ENCODE assay signal across 15 mouse cellular contexts in genomic region chr12:79609399-79610010, GRCm38 (mm10).
A peak's percentile ranks its signal among the peaks of the same experiment; 100 is the strongest.
DNase-seq lines count a peak whose midpoint lies in the region; ATAC-seq and TF ChIP-seq lines count a peak whose summit lies in the region.
"Had no signal": no experiment of that assay in that cellular context is flagged by ENCODE, and none has a peak within 500 bp of the region (broad histone marks: within the 10 kb centered on the region; RNA-seq: fewer than 3 reads in every experiment).

No protein-coding gene starts in this region.

- H3K4me2 ChIP-seq in forebrain, embryonic 11.5 days (ENCODE audit: low read depth, low read length, severe bottlenecking), result no peak overlapping the region
- H3K4me2 ChIP-seq in forebrain, postnatal 0 days (ENCODE audit: low read depth), result no peak overlapping the region
- no peak overlapping the region for H3K4me2 ChIP-seq in midbrain, embryonic 15.5 days
- H3K4me2 ChIP-seq in midbrain, postnatal 0 days (ENCODE audit: low read depth, low read length, poor library complexity, severe bottlenecking), result no peak overlapping the region
- H3K4me2 ChIP-seq: limb, embryonic 12.5 days had no signal

- H3K4me1 ChIP-seq in forebrain, embryonic 11.5 days (replicated peaks; ENCODE audit: control insufficient read depth, insufficient read depth, low read length), result peaks cover 26% of the 10 kb centered on the region
- H3K4me1 ChIP-seq in forebrain, postnatal 0 days (ENCODE audit: insufficient read depth), result no peaks in the 10 kb centered on the region; the same call in 1 of the 2 replicates
- H3K4me1 ChIP-seq in midbrain, embryonic 10.5 days, result peaks cover 57% of the 10 kb centered on the region
- H3K4me1 ChIP-seq in midbrain, embryonic 15.5 days, result peaks cover 7% of the 10 kb centered on the region; the same call in 1 of the 2 replicates
- peaks cover 36% of the 10 kb centered on the region for H3K4me1 ChIP-seq in limb, embryonic 10.5 days
- H3K4me1 ChIP-seq in midbrain, postnatal 0 days (ENCODE audit: insufficient read depth, low read length), result no peaks in the 10 kb centered on the region

- no peaks in the 10 kb centered on the region for H3K36me3 ChIP-seq in forebrain, embryonic 11.5 days (ENCODE audit: control insufficient read depth, insufficient read depth, low read length)
- H3K36me3 ChIP-seq in forebrain, postnatal 0 days (ENCODE audit: insufficient read depth), result no peaks in the 10 kb centered on the region
- no peaks in the 10 kb centered on the region for H3K36me3 ChIP-seq in midbrain, embryonic 10.5 days
- no peaks in the 10 kb centered on the region for H3K36me3 ChIP-seq in midbrain, embryonic 15.5 days (replicated peaks)
- H3K36me3 ChIP-seq in limb, embryonic 10.5 days, result no peaks in the 10 kb centered on the region
- H3K36me3 ChIP-seq in midbrain, postnatal 0 days (ENCODE audit: insufficient read depth, low read length), result no peaks in the 10 kb centered on the region
- H3K36me3 ChIP-seq: limb, embryonic 12.5 days had no signal

- H3K9me3 ChIP-seq in forebrain, embryonic 11.5 days (ENCODE audit: control insufficient read depth, low read length), result no peaks in the 10 kb centered on the region
- no peaks in the 10 kb centered on the region for H3K9me3 ChIP-seq in forebrain, postnatal 0 days (ENCODE audit: low read length)
- H3K9me3 ChIP-seq in midbrain, embryonic 10.5 days (replicated peaks), result no peaks in the 10 kb centered on the region
- H3K9me3 ChIP-seq in midbrain, embryonic 15.5 days, result no peaks in the 10 kb centered on the region
- no peaks in the 10 kb centered on the region for H3K9me3 ChIP-seq in limb, embryonic 10.5 days (replicated peaks)
- no peaks in the 10 kb centered on the region for H3K9me3 ChIP-seq in midbrain, postnatal 0 days (ENCODE audit: low read length)
- H3K9me3 ChIP-seq: limb, embryonic 12.5 days had no signal

- peak; percentile 56 for DNase-seq in forebrain, embryonic 11.5 days (ENCODE audit: low spot score)
- no peak for DNase-seq in forebrain, postnatal 0 days
- peak; percentile 69 for DNase-seq in midbrain, embryonic 10.5 days (ENCODE audit: low spot score)
- no peak for DNase-seq in limb, embryonic 10.5 days (ENCODE audit: low spot score)
- peak; percentile 25 for DNase-seq in midbrain, postnatal 0 days (ENCODE audit: low spot score)
- DNase-seq: cerebellum, adult 2 months; kidney, postnatal 25 days; layer of hippocampus, postnatal 36 days; lung, postnatal 4 days; thymus, adult 18-20 months had no signal

- no peaks in the 10 kb centered on the region for H3K27me3 ChIP-seq in forebrain, embryonic 11.5 days (ENCODE audit: control insufficient read depth, insufficient read depth, low read length)
- no peaks in the 10 kb centered on the region for H3K27me3 ChIP-seq in forebrain, postnatal 0 days (ENCODE audit: insufficient read depth, low read length)
- peaks cover 21% of the 10 kb centered on the region for H3K27me3 ChIP-seq in midbrain, embryonic 10.5 days (ENCODE audit: low read depth, poor library complexity, severe bottlenecking)
- no peaks in the 10 kb centered on the region for H3K27me3 ChIP-seq in midbrain, embryonic 15.5 days (replicated peaks)
- no peaks in the 10 kb centered on the region for H3K27me3 ChIP-seq in limb, embryonic 10.5 days (ENCODE audit: low read depth, poor library complexity, severe bottlenecking)
- no peaks in the 10 kb centered on the region for H3K27me3 ChIP-seq in midbrain, postnatal 0 days (ENCODE audit: insufficient read depth, low read length)
- H3K27me3 ChIP-seq: limb, embryonic 12.5 days had no signal

- no peak for TF ChIP-seq CTCF in forebrain, postnatal 0 days (IDR thresholded peaks at IDR 0.05; ENCODE audit: low read depth)
- TF ChIP-seq CTCF in midbrain, postnatal 0 days (IDR thresholded peaks at IDR 0.05), result no peak

- H3K4me3 ChIP-seq in forebrain, embryonic 11.5 days (ENCODE audit: low read depth, low read length), result no peak overlapping the region
- H3K4me3 ChIP-seq in forebrain, postnatal 0 days (ENCODE audit: low read depth, low read length), result no peak overlapping the region
- no peak overlapping the region for H3K4me3 ChIP-seq in midbrain, embryonic 10.5 days
- no peak overlapping the region for H3K4me3 ChIP-seq in midbrain, embryonic 15.5 days
- H3K4me3 ChIP-seq in limb, embryonic 10.5 days, result no peak overlapping the region
- no peak overlapping the region for H3K4me3 ChIP-seq in midbrain, postnatal 0 days (ENCODE audit: low read depth, low read length)
- H3K4me3 ChIP-seq: limb, embryonic 12.5 days had no signal

- 44% methylated on average over 8 of the region's 8 CpGs for WGBS in forebrain, embryonic 11.5 days
- WGBS in forebrain, postnatal 0 days, result 42% methylated on average over 8 of the region's 8 CpGs
- WGBS in midbrain, embryonic 10.5 days, result 46% methylated on average over 8 of the region's 8 CpGs
- WGBS in midbrain, embryonic 15.5 days, result 27% methylated on average over 8 of the region's 8 CpGs
- 90% methylated on average over 8 of the region's 8 CpGs for WGBS in limb, embryonic 10.5 days
- 41% methylated on average over 8 of the region's 8 CpGs for WGBS in midbrain, postnatal 0 days

- H3K27ac ChIP-seq in forebrain, embryonic 11.5 days (ENCODE audit: low read depth, low read length), result 0 out of 2 replicates have a peak overlapping the region, but pooled peaks have one; percentile 0
- no peak overlapping the region for H3K27ac ChIP-seq in forebrain, postnatal 0 days (ENCODE audit: low read depth, low read length)
- peak overlapping the region; percentile 70 for H3K27ac ChIP-seq in midbrain, embryonic 10.5 days (replicated peaks)
- H3K27ac ChIP-seq in midbrain, embryonic 15.5 days, result no peak overlapping the region
- H3K27ac ChIP-seq in limb, embryonic 10.5 days, result peak overlapping the region; percentile 43; the same call in 1 of the 2 replicates
- H3K27ac ChIP-seq in midbrain, postnatal 0 days (ENCODE audit: low read depth, low read length), result no peak overlapping the region

- ATAC-seq in forebrain, embryonic 11.5 days (replicated peaks; ENCODE audit: low FRiP score), result peak; percentile 76
- no peak for ATAC-seq in forebrain, postnatal 0 days
- no peak for ATAC-seq in midbrain, embryonic 15.5 days (replicated peaks)
- no peak for ATAC-seq in midbrain, postnatal 0 days (ENCODE audit: low FRiP score)
- no peak for ATAC-seq in cerebellum, adult (ENCODE audit: insufficient number of reproducible peaks, low FRiP score, low TSS enrichment)
- no peak for ATAC-seq in frontal cortex, adult (ENCODE audit: low TSS enrichment)
- ATAC-seq: intestine, embryonic 16.5 days had no signal

- no peak overlapping the region for H3K9ac ChIP-seq in forebrain, embryonic 11.5 days (ENCODE audit: low read length)
- H3K9ac ChIP-seq in forebrain, postnatal 0 days, result no peak overlapping the region
- H3K9ac ChIP-seq in midbrain, embryonic 15.5 days, result no peak overlapping the region
- no peak overlapping the region for H3K9ac ChIP-seq in midbrain, postnatal 0 days (replicated peaks; ENCODE audit: low read length, poor library complexity, severe bottlenecking)
- H3K9ac ChIP-seq: limb, embryonic 12.5 days had no signal

Comparison
In these comparisons a context has a peak if more than half of its experiments do, and no peak if none do; other contexts are left out.
1. DNase-seq: peak in forebrain, embryonic 11.5 days (single experiment), midbrain, embryonic 10.5 days (single experiment) and midbrain, postnatal 0 days (single experiment); none in forebrain, postnatal 0 days (single experiment) and limb, embryonic 10.5 days (single experiment).
2. H3K27ac ChIP-seq: peak in forebrain, embryonic 11.5 days (single experiment), midbrain, embryonic 10.5 days (single experiment) and limb, embryonic 10.5 days (single experiment); none in forebrain, postnatal 0 days (single experiment), midbrain, embryonic 15.5 days (single experiment) and midbrain, postnatal 0 days (single experiment).